Mouse (Mus musculus) heart, adult 2 months (tissue): Measurements from ENCODE around the gene Gpatch2. TPM values are rescaled to one million over a fixed set of nuclear protein-coding genes. Genes with fewer than 3 reads are reported as not detected.
A peak's percentile ranks its signal among the peaks of the same experiment; 100 is the strongest.

Source experiments
- DNase-seq, 2 experiments: peaks; one replicate each; pipeline ENCODE4 v3.0.0; 2021
- H3K27ac ChIP-seq: fragments of 200-600 bp; 2 replicates; pipeline ENCODE4 v1.8.1; 2022
- H3K27me3 ChIP-seq: fragments of 200-500 bp; 2 replicates; pipeline ENCODE4 v1.6.1; 2012; ENCODE audit warnings: mild to moderate bottlenecking, low read length, inconsistent platforms, mixed read lengths; ENCODE audit not compliant: control insufficient read depth, insufficient read depth
- H3K36me3 ChIP-seq: fragments of 200-500 bp; 2 replicates; pipeline ENCODE4 v1.6.1; 2012; ENCODE audit warnings: low read length, inconsistent platforms; ENCODE audit not compliant: control insufficient read depth, insufficient read depth
- H3K4me1 ChIP-seq: fragments of 200-500 bp; 2 replicates; pipeline ENCODE4 v1.6.1; 2011; ENCODE audit warnings: low read length; ENCODE audit not compliant: control insufficient read depth, insufficient read depth
- H3K4me3 ChIP-seq: fragments of 200-600 bp; 2 replicates; pipeline ENCODE4 v1.8.1; 2022
- H3K79me2 ChIP-seq: fragments of 200-500 bp; replicated peaks from 2 replicates; pipeline ENCODE4 v1.6.1; 2012; ENCODE audit warnings: mild to moderate bottlenecking, inconsistent platforms, low read length, moderate library complexity, mixed read lengths; ENCODE audit not compliant: control insufficient read depth, insufficient read depth
- H3K9ac ChIP-seq: fragments of 200-500 bp; 2 replicates; pipeline ENCODE4 v1.6.1; 2012; ENCODE audit warnings: low read depth, mild to moderate bottlenecking, control low read depth, inconsistent platforms, low read length, mixed read lengths
- CTCF ChIP-seq: fragments of 200-600 bp; IDR thresholded peaks from 2 replicates; pipeline ENCODE4 v1.8.1; 2022; ENCODE audit warnings: antibody characterized with exemption, mild to moderate bottlenecking, moderate library complexity
- EP300 ChIP-seq: fragments of 200-500 bp; IDR thresholded peaks from 2 replicates; pipeline ENCODE4 v1.6.1; 2011; ENCODE audit warnings: low read depth, low read length, control low read depth; ENCODE audit not compliant: insufficient read depth
- POLR2A ChIP-seq: fragments of 200-500 bp; IDR thresholded peaks from 2 replicates; pipeline ENCODE4 v1.6.1; 2011; ENCODE audit warnings: mild to moderate bottlenecking, low read depth, low read length, control low read depth; ENCODE audit not compliant: insufficient read depth
- WGBS: fragments of 180-500 bp; shearing (Covaris S2); methylation state at CpG from one replicate; pipeline ENCODE4 v1.1.7; 2018; 5-methylcytosine and 5-hydroxymethylcytosine counted together
- intact Hi-C: fragments of 180-260 bp; cut with DNase I; formaldehyde crosslinking; loops from one replicate; pipeline ENCODE4 v1.15.1; 2025
- polyA plus RNA-seq: library from polyadenylated mRNA; depleted of rRNA; stranded (reverse); fragments of >200 nt; gene quantifications from 2 replicates; pipeline ENCODE4 v1.2.3, GENCODE M21; 2012
- total RNA-seq, 2 experiments: library from RNA; stranded (reverse); gene quantifications; 2 replicates each; pipeline ENCODE4 v1.2.3; 2021

Gene Gpatch2
- total and polyA plus RNA-seq, 3 experiments = 5.9 to 10.5 (median 10.1) TPM

DNA sequence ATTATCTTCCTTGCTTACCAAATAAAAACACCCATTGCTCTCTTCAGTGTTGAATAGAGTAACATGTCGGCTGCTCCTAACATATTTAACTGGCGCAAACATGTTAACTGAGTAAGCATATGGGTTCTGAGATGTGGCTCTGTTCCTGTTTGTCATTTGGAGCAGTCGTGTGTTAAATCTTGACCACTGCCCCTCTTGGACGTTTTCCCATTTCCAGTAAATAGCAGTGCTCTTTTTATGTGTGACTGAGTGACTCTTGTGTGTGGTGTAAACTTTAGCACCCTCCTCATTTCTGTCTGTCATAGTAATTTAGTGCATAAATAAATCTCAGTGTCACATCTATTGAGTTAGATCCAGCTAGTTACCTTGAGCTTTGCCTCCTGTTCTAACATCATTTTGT lies 52.3 kb downstream of the Gpatch2 start:
- Histone ChIP-seq H3K9ac (no peak overlapping the region), H3K4me3 (no peak overlapping the region), H3K27me3 (no peaks in the 10 kb centered on the region), H3K79me2 (no peaks in the 10 kb centered on the region), H3K27ac (no peak overlapping the region), H3K36me3 (no peaks in the 10 kb centered on the region), H3K4me1 (no peaks in the 10 kb centered on the region)
- 77% methylated on average over 4 of the region's 4 CpGs for WGBS
- TF ChIP-seq POLR2A = no peak
- intact Hi-C loops = no loop called here
- DNase-seq = no peak

DNA sequence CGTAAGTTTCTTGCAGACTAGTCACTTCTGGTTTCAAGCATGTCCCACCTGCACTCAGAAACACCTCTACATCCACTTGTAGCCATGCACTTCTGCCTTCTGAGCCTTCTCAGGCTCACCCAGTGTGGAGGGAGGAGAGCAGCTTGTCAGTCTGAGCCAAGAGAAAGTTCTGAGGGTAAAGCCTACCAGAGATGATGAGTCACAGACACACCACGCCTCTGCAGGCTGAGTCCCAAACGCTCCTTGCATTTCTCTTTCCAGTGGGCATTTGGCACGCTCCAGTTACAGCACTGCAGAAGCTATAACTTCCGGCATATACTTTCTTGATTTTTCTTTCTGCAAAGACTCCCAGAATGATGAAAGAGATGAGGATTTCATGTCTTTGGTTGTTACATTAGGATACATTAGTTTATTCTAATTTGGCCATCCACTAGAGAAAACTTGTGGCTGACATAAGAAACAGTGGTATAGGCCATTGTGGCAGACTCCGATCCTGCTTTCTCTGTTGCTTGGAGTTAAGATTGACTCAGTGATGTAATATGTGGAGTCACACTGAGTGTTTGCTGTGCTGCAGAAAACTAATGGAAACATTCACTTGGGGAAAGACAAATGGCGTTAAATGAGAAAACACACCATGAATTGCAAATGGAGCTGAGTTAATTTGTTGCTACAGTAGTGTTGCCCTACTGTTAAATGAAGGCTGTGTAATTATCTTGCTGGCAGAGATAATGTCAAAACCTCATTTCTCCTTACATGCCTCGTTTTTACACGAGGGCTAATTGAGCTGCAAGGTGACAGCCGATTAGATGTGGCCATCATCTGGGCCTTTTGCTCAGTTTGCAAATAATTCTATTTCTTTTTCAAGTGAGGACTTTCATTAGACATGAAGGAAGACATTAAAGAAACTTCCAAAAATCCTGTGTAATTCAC lies 55.3 kb downstream of the Gpatch2 start:
- Histone ChIP-seq H3K36me3 (no peaks in the 10 kb centered on the region), H3K4me3 (no peak overlapping the region), H3K27ac (no peak overlapping the region), H3K27me3 (no peaks in the 10 kb centered on the region), H3K9ac (no peak overlapping the region), H3K4me1 (no peaks in the 10 kb centered on the region), H3K79me2 (no peaks in the 10 kb centered on the region)
- DNase-seq = peak in 1 of 2 experiments; percentile 19
- 72% methylated on average over 10 of the region's 10 CpGs for WGBS
- intact Hi-C loops = no loop called here
- TF ChIP-seq EP300 = no peak
- no peak for TF ChIP-seq CTCF
- TF ChIP-seq POLR2A = no peak

DNA sequence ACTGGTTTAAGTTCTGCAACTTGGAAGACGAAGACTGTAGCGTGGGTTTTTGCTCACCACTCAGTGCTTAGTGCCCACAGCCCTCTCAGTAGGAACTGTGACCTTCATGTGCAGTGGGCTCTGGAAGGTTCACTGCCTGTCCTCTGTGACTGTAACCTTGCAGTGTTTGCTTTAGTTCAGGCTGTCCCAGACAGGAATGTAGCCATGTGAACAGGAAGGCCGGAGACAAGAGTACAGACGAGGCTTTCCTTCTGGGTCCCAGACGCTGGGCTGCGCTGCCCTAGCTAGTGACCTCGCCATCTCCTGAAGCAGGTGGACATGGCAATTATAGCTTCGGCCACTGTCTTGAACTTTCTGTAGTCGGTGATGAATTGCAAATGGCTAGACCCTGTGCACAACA lies 62.0 kb downstream of the Gpatch2 start:
- WGBS = 83% methylated on average over 9 of the region's 9 CpGs
- intact Hi-C loops = no loop called here
- Histone ChIP-seq H3K36me3 (no peaks in the 10 kb centered on the region), H3K4me1 (no peaks in the 10 kb centered on the region), H3K27me3 (no peaks in the 10 kb centered on the region), H3K79me2 (no peaks in the 10 kb centered on the region), H3K27ac (no peak overlapping the region), H3K4me3 (no peak overlapping the region), H3K9ac (no peak overlapping the region)
- TF ChIP-seq POLR2A (no peak), EP300 (no peak), CTCF (no peak)
- DNase-seq = no peak

DNA sequence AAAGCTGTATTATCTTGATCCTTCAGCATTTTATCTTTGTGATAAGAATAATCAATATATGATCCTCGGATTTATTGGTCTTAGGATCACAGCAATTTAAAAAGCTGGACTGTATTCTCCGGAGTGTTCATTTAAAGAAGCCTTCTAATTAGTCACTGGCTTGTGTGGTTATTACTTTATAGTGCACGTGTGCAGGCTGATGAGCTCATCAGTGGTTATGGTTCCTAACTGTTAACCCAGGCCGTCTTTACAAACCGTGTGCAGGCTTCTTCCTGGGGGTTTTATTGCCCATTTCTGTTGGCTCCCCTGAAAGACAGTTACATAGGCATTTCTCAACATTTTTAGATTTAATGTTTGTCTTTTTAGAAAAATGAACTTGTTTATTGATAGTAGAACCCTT lies 63.2 kb downstream of the Gpatch2 start:
- no peak overlapping the region for H3K9ac ChIP-seq
- TF ChIP-seq CTCF (no peak), POLR2A (no peak)
- no peaks in the 10 kb centered on the region for H3K79me2 ChIP-seq
- no peaks in the 10 kb centered on the region for H3K36me3 ChIP-seq
- WGBS = 85% methylated on average over 5 of the region's 5 CpGs
- H3K27ac ChIP-seq = no peak overlapping the region
- H3K4me1 ChIP-seq = peaks cover 2% of the 10 kb centered on the region; the same call in 1 of the 2 replicates
- H3K27me3 ChIP-seq = no peaks in the 10 kb centered on the region
- H3K4me3 ChIP-seq = no peak overlapping the region
- DNase-seq = no peak
- intact Hi-C loops = no loop called here

GRCm38 (mm10) chr1:187279776-187280175 lies 64.5 kb downstream of the Gpatch2 start:
- Histone ChIP-seq H3K4me3 (no peak overlapping the region), H3K27ac (no peak overlapping the region), H3K9ac (no peak overlapping the region), H3K79me2 (no peaks in the 10 kb centered on the region), H3K27me3 (no peaks in the 10 kb centered on the region), H3K4me1 (peaks cover 2% of the 10 kb centered on the region; the same call in 1 of the 2 replicates), H3K36me3 (no peaks in the 10 kb centered on the region)
- DNase-seq = no peak
- TF ChIP-seq POLR2A (no peak), EP300 (no peak)
- 69% methylated on average over 4 of the region's 4 CpGs for WGBS
- intact Hi-C loops = no loop called here

DNA sequence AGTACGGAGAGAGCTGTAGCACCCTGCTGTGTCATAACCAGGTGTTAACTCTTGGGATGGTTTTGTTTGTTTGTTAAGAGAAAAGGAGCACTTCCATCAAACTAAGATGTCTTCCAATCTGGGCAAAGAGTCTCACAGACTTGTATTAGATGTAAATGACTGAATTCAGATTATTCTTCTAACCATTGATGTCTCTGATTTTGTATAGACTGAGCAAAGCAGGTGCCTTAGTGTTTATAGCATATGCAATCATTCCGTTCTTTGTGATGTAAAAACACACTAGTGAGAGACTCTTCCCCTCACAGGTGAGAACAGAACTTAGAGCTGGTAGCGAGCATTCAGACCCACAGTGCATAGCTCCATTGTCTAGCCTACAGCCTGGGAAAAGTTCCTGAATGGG lies 67.0 kb downstream of the Gpatch2 start:
- no peak overlapping the region for H3K9ac ChIP-seq

More for the DNA sequence above, 67.0 kb downstream of the Gpatch2 start:
- Histone ChIP-seq H3K79me2 (no peaks in the 10 kb centered on the region), H3K27ac (no peak overlapping the region), H3K4me3 (no peak overlapping the region), H3K36me3 (no peaks in the 10 kb centered on the region), H3K27me3 (no peaks in the 10 kb centered on the region), H3K4me1 (peaks cover 2% of the 10 kb centered on the region; the same call in 1 of the 2 replicates)
- no peak for DNase-seq
- no peak for TF ChIP-seq CTCF
- no peak for TF ChIP-seq EP300
- no peak for TF ChIP-seq POLR2A
- WGBS = 79% methylated on average over 3 of the region's 3 CpGs
- intact Hi-C loops = no loop called here
